Mouse (Mus musculus) heart, embryonic 15.5 days (tissue): ENCODE measurements around the gene Fkbp15. TPM values are rescaled to one million over a fixed set of nuclear protein-coding genes. Genes with fewer than 3 reads are reported as not detected.

ENCODE experiments used
- ATAC-seq: fragments of 200-750 bp; cut with Nextera tagmentation; replicated peaks from 2 replicates; pipeline ENCODE4 v1.8.0; 2017; ENCODE audit warnings: low read depth, moderate TSS enrichment; ENCODE audit not compliant: insufficient number of reproducible peaks, insufficient read depth, low FRiP score
- H3K27ac ChIP-seq: fragments of 300-500 bp; sonication (generic); 2 replicates; pipeline ENCODE4 v1.5.1; 2015; ENCODE audit warnings: mild to moderate bottlenecking, inconsistent platforms
- H3K27me3 ChIP-seq: fragments of 300-500 bp; sonication (generic); 2 replicates; pipeline ENCODE4 v1.6.1; 2015; ENCODE audit warnings: inconsistent platforms
- H3K36me3 ChIP-seq: fragments of 300-500 bp; sonication (generic); 2 replicates; pipeline ENCODE4 v1.6.1; 2015; ENCODE audit warnings: mild to moderate bottlenecking, inconsistent platforms
- H3K4me1 ChIP-seq: fragments of 300-500 bp; sonication (generic); replicated peaks from 2 replicates; pipeline ENCODE4 v1.6.1; 2015; ENCODE audit warnings: inconsistent platforms
- H3K4me2 ChIP-seq: fragments of 300-500 bp; sonication (generic); 2 replicates; pipeline ENCODE4 v1.6.1; 2015; ENCODE audit warnings: inconsistent platforms, mild to moderate bottlenecking, moderate library complexity
- H3K4me3 ChIP-seq: fragments of 300-500 bp; sonication (generic); 2 replicates; pipeline ENCODE4 v1.5.1; 2015; ENCODE audit warnings: mild to moderate bottlenecking, inconsistent platforms
- H3K9ac ChIP-seq: fragments of 300-500 bp; sonication (generic); 2 replicates; pipeline ENCODE4 v1.6.1; 2015; ENCODE audit warnings: mild to moderate bottlenecking, inconsistent platforms
- H3K9me3 ChIP-seq: fragments of 300-500 bp; sonication (generic); replicated peaks from 2 replicates; pipeline ENCODE4 v1.6.1; 2016; ENCODE audit warnings: inconsistent platforms
- WGBS: fragments of 180-500 bp; shearing (Covaris S2); methylation state at CpG from one replicate; pipeline ENCODE4 v1.1.7; 2015; ENCODE audit warnings: mixed read lengths; 5-methylcytosine and 5-hydroxymethylcytosine counted together
- polyA plus RNA-seq: library from polyadenylated mRNA; unstranded; fragments of >200 nt; fragmentation: Nextera tagmentation; extraction: Ambion mirVana; gene quantifications from 2 replicates; pipeline ENCODE4 v1.2.1, GENCODE M21; 2015

Fkbp15 gene
- 15.2 and 19.6 TPM in 2 replicates for polyA plus RNA-seq

DNA sequence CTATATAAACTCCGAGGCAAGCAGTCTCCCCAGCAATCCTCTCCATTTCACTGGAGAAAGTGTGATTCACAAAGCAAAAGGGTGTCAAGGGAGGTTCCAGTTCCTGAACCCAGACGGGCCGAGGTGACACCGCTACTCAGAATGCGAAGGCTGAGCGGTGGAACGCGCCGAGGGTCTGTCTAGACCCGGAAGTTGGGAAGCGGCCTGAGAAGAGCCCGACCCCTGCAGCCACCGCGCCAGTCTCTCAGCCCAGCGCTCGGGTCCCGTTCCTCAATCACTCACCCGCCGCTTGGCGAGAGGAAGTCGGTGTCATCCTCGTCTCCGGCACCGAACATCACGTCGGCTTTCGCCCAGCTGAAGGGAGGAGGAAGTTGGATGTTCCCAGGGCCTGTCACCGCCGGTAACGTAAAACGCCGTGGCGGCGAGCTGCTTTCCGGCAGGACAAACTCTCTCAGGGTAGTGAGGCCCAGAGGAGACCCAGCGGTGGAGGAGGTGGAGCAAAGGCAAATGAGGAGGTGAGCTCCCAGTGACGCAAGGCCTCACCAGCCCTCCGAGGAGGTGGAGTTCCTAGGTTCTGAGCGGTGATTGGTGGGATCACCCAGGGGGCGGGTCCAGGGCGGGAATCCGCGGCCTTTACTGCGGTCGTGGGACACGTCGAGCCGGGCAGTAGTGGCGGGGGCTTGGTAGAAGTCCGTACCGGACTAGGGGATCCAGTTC is at the start of gene Fkbp15, which contains the start of gene Slc31a1:
Gene Fkbp15 (minus strand): TSS at position 461 of the 717 bp plus-strand sequence.
Gene Slc31a1 (plus strand): TSS at position 640 of the 717 bp plus-strand sequence.
- Histone ChIP-seq H3K27ac (peak within 1 kb of the TSS; percentile 83), H3K36me3 (no peaks in the 10 kb centered on the region), H3K9me3 (no peaks in the 10 kb centered on the region), H3K4me2 (peak within 1 kb of the TSS; percentile 70), H3K4me3 (peak within 1 kb of the TSS; percentile 70), H3K27me3 (no peaks in the 10 kb centered on the region), H3K9ac (peak within 1 kb of the TSS; percentile 75), H3K4me1 (peaks cover 17% of the 10 kb centered on the region)
- under 1% methylated on average over 51 of the region's 51 CpGs for WGBS
- ATAC-seq: peak; percentile 100

DNA sequence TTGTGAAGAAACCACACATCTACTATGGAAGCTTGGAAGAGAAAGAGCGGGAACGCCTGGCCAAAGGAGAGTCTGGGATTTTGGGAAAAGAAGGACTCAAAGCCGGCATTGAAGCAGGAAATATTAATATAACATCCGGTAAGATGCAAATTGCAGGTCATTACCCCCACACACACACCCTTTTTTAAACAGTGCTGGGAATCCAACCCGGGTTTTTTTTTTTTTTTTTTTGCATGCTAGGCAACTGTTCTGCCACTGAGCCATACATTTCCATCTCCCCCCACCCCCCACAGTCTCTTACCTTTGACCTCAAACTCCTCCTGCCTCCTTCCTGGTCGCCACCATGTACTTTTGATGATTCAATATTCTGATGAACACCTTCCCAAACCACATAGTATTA is 49.3 kb upstream of the Fkbp15 start:
- WGBS: 40% methylated on average over 6 of the region's 6 CpGs
- peak overlapping the region; percentile 77 for H3K4me2 ChIP-seq
- H3K27me3 ChIP-seq: no peaks in the 10 kb centered on the region
- H3K27ac ChIP-seq: peak overlapping the region; percentile 89
- peaks cover 33% of the 10 kb centered on the region for H3K36me3 ChIP-seq
- ATAC-seq: no peak
- peak overlapping the region; percentile 83 for H3K9ac ChIP-seq
- H3K4me3 ChIP-seq: peak overlapping the region; percentile 80
- no peaks in the 10 kb centered on the region for H3K9me3 ChIP-seq
- H3K4me1 ChIP-seq: peaks cover 34% of the 10 kb centered on the region

DNA sequence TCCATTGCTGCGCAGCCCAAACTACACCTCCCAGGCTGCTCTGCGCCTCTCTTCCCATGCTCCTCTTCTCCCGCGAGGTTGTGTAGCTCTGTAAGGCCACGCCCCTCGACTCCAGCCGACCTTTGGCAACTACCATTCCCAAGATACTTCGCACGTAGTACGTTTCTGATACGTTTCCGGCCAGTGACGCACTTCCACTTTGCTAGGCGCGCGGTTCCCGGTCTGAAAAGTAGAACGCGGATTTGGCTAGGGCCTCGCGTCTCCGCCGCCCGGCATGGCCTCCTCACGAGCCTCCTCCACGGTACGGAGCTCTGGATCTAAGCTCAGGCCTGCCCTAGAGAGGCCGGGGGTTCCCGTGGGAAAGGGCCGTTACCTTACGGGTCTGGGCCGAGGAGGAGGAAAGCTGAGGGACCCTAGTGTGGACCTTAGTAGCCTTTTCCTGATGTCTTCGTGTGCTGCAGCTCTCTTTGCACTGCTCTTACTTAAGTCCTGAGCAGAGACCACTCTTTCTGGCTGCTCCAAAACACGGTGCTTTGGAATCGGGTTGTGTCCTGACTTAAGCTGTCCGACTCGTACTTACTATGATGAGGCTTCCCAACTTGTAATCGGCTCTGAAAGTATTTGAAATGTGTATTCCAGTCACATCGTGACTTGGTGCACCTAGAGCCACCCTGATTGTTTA is 48.4 kb upstream of the Fkbp15 start, which contains the start of the genes Cdc26 and Prpf4:
Gene Cdc26 (minus strand): TSS at position 42 of the 682 bp plus-strand sequence.
Gene Prpf4 (plus strand): TSS at position 197 of the 682 bp plus-strand sequence.
- ATAC-seq: peak; percentile 99
- H3K4me1 ChIP-seq: peaks cover 36% of the 10 kb centered on the region

DNA sequence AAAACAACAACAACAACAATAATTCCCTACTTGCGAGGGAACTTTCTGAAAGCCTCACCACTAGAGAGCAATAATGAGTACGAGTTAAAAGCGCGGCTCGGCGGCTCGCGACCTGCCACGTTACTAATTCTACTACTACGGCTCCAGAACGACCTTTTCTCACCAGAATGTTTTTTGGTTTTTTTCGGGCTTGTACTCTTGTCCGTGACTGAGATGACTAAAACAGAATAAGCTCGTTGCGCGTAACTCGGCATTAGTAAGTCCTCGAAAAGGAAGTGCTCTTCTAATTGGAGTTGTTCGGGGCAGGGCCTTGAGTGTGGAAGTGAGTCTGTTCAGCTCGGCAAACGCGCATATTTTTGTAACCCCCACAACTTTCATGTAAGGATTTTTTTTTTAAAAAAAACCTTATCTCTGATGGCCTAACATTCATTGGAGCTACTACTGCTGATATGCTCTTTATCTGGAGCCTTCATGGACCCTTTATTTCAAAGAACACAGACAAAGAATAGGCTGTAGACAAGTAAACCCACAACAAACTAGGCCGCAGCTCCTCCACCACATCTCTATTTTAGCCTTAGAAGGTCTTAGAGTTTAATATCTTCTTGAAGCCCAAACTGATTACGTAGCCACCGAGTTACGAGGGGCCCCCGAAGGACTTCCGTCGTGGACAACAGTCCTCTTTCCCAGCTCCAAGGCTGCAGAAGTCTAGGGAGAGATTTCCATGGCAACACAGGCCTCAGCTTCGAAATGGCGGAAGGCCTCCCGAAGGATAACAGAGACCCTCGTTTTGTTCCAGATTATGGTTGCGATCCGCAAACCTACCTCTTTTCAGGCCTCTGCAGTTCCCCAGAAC is 47.6 kb upstream of the Fkbp15 start:
- Histone ChIP-seq H3K27ac (peak overlapping the region; percentile 72), H3K36me3 (peaks cover 18% of the 10 kb centered on the region), H3K4me2 (peak overlapping the region; percentile 50), H3K9me3 (no peaks in the 10 kb centered on the region), H3K4me1 (peaks cover 36% of the 10 kb centered on the region), H3K27me3 (no peaks in the 10 kb centered on the region), H3K9ac (peak overlapping the region; percentile 60), H3K4me3 (peak overlapping the region; percentile 80)
- peak; percentile 25 for ATAC-seq
- under 1% methylated on average over 35 of the region's 35 CpGs for WGBS

More for the DNA sequence above, 48.4 kb upstream of the Fkbp15 start, which contains the start of the genes Cdc26 and Prpf4:
- H3K4me2 ChIP-seq: peak within 1 kb of the TSS; percentile 77
- H3K27ac ChIP-seq: peak within 1 kb of the TSS; percentile 89
- no peaks in the 10 kb centered on the region for H3K9me3 ChIP-seq
- no peaks in the 10 kb centered on the region for H3K27me3 ChIP-seq
- H3K4me3 ChIP-seq: peak within 1 kb of the TSS; percentile 80
- H3K9ac ChIP-seq: peak within 1 kb of the TSS; percentile 83
- under 1% methylated on average over 39 of the region's 39 CpGs for WGBS
- H3K36me3 ChIP-seq: peaks cover 25% of the 10 kb centered on the region

DNA sequence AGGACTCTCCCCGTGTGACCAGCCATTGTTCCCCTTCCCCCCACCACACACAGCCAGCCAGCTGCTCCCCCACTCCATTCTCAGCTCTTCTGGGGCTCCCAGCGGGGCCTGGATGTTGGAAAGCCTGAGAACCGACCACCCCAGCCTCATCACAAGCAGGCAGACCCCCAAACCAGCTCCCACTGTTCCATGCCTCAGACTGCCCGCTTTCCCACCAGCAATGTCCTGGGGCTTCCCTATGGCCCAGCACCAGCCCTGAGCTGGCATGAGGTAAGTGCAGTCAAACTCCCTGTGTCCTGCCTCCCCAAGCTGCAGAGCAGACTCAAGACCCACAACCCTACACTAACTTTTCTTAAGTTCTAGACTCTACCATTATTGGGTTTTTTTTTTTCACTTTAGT is 45.8 kb upstream of the Fkbp15 start:
- Histone ChIP-seq H3K4me2 (no peak overlapping the region), H3K4me1 (peaks cover 36% of the 10 kb centered on the region), H3K9me3 (no peaks in the 10 kb centered on the region), H3K4me3 (no peak overlapping the region), H3K27me3 (no peaks in the 10 kb centered on the region), H3K9ac (no peak overlapping the region), H3K36me3 (peaks cover 18% of the 10 kb centered on the region), H3K27ac (no peak overlapping the region)
- ATAC-seq: no peak
- 85% methylated on average over 4 of the region's 4 CpGs for WGBS

DNA sequence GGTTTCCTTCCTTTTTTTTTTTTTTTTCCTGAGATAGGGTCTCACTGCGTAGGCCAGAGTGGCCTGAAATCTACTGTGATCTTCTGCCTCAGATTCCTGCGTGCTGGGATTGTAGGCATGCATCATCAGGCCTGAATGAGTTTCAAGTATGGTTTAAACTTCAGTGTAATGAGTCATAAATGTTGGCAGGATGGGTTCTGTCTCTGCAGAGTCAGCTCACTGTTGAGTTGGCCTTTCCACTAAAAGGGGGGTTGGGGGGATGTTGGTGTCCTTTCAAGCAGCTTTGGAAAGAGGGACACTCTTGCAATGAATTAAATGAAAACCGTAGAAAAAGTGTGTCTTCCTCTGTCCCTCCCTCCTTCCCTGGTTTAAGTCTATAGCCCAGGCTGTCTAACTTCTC is 38.6 kb upstream of the Fkbp15 start:
- no peaks in the 10 kb centered on the region for H3K4me1 ChIP-seq
- H3K27me3 ChIP-seq: no peaks in the 10 kb centered on the region
- ATAC-seq: no peak
- no peak overlapping the region for H3K9ac ChIP-seq
- H3K4me2 ChIP-seq: no peak overlapping the region
- peaks cover 75% of the 10 kb centered on the region for H3K36me3 ChIP-seq
- WGBS: 92% methylated on average over 3 of the region's 3 CpGs
- no peaks in the 10 kb centered on the region for H3K9me3 ChIP-seq
- H3K4me3 ChIP-seq: no peak overlapping the region
- H3K27ac ChIP-seq: no peak overlapping the region

DNA sequence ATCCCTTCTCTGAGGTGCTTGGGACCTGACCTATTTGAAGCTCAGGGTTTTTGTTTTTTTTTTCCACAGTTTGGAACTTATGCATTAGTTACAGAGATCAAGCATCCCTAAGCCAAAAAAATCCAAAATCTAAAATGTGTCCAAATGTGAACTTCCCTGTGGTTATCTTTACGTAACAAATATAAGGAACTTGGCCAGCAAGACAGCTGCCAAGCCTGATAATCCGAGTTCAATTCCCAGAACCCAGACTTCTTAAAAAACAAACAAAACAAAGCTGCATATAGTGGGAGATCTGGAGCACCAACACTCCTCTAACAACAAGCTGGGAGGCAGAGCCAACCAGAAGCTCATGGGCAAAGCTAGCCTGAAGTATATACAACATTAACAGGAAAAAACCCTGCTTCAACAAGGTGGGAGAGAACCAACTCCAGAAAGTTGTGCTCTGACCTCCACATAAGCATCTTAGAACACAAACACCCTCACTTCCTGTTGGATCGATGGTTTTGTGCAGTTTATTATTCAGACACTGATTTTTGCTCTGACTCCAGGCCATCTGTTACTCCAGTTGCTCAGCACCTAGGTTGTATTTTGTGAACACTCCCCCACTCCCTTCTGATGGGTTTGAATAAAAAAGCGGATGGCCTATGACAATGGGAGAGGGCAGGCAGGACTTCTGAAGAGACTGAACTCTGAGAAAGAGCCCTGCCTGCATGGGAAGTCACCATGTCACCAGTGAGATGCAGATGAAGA is 37.4 kb upstream of the Fkbp15 start:
- Histone ChIP-seq H3K4me1 (no peaks in the 10 kb centered on the region), H3K27me3 (no peaks in the 10 kb centered on the region), H3K9ac (no peak overlapping the region), H3K4me2 (no peak overlapping the region), H3K9me3 (no peaks in the 10 kb centered on the region), H3K36me3 (peaks cover 79% of the 10 kb centered on the region), H3K4me3 (no peak overlapping the region), H3K27ac (no peak overlapping the region)
- no peak for ATAC-seq
- WGBS: 70% methylated on average over 4 of the region's 4 CpGs

DNA sequence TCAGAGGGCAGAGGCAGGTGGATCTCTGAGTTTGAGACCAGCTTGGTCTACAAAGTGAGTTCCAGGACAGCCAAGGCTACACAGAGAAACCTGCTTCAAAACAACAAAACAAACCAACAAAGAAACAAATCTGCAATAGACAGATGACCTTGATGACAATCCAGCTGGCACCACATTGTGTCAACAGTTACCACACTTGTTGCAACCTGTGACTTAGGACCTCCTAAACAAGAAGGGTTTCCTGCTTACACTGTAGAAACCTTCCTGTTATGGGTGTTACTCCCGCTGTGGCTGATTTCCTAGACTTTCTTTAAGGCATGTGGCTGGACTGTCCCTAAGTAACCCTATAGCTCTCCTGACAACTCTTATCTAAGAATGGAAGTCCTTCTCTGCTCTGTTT is 35.5 kb upstream of the Fkbp15 start:
- Histone ChIP-seq H3K4me2 (no peak overlapping the region), H3K36me3 (peaks cover 65% of the 10 kb centered on the region), H3K9ac (no peak overlapping the region), H3K27me3 (no peaks in the 10 kb centered on the region), H3K4me3 (no peak overlapping the region), H3K4me1 (no peaks in the 10 kb centered on the region), H3K27ac (no peak overlapping the region), H3K9me3 (no peaks in the 10 kb centered on the region)
- whole genome bisulfite sequencing: 82% methylated on average over 1 of the region's 1 CpGs
- no peak for ATAC-seq

DNA sequence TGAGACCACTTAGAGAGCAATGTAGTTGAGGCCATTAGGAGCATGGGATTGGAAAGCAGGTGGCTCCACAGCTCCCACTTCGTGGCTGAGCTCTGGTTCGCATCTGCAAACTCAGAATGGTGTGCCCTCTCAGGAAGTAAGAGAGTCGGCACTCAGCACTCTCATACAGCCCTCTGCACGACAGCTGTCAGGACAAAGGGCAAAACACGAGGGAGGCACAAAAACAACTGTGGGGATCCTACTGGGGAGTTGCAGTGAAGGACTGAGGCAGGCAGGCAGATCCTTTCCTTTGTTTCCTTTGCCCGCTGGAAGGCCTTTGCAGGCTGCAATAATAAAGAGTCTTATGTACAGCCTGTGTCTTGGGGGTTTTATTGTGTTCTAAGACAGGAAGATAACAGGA is 33.1 kb upstream of the Fkbp15 start:
- no peak for ATAC-seq
- H3K9me3 ChIP-seq: no peaks in the 10 kb centered on the region
- 64% methylated on average over 6 of the region's 6 CpGs for WGBS

DNA sequence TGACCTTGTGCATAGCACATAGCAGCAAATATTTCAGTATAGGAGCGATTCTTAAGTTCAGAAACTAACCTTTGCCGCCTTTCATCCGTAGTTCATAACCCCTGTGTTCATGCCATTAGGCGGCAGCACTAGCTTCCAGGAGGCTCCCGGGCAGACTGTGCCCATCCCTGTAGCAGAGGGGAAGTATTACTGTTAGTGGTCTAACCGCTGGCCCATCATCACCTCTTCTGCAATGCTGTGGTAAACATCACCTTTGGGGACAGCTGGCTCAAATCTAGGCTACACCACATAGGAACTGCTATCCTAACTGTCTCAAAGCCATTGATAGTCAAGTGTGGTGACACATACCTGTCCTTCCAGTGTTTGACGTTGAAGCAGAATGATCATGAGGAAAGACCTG is 31.5 kb upstream of the Fkbp15 start:
- Histone ChIP-seq H3K9ac (no peak overlapping the region), H3K9me3 (no peaks in the 10 kb centered on the region), H3K36me3 (peaks cover 53% of the 10 kb centered on the region), H3K4me1 (no peaks in the 10 kb centered on the region), H3K27ac (no peak overlapping the region), H3K4me3 (no peak overlapping the region), H3K4me2 (no peak overlapping the region), H3K27me3 (no peaks in the 10 kb centered on the region)
- no peak for ATAC-seq
- WGBS: 80% methylated on average over 7 of the region's 7 CpGs

More for the DNA sequence above, 33.1 kb upstream of the Fkbp15 start:
- Histone ChIP-seq H3K9ac (no peak overlapping the region), H3K27ac (no peak overlapping the region), H3K36me3 (peaks cover 55% of the 10 kb centered on the region), H3K4me2 (no peak overlapping the region), H3K4me3 (no peak overlapping the region), H3K4me1 (no peaks in the 10 kb centered on the region), H3K27me3 (no peaks in the 10 kb centered on the region)
